Mouse (Mus musculus) kidney, postnatal 0 days (tissue): ENCODE data around the gene Iqcf5. TPM values are rescaled to one million over a fixed set of nuclear protein-coding genes. Genes with fewer than 3 reads are reported as not detected.

Experiments used
- ATAC-seq: fragments of 200-750 bp; cut with Nextera tagmentation; replicated peaks from 2 replicates; pipeline ENCODE4 v1.8.0; 2017; ENCODE audit warnings: low read depth, moderate number of reproducible peaks, moderate TSS enrichment, moderate library complexity; ENCODE audit not compliant: low FRiP score
- DNase-seq: peaks from one replicate; pipeline ENCODE4 v3.0.0-alpha.2; 2016; ENCODE audit warnings: low spot score
- H3K27ac ChIP-seq: fragments of 300-500 bp; sonication (generic); 2 replicates; pipeline ENCODE4 v1.5.1; 2014; ENCODE audit warnings: mild to moderate bottlenecking
- H3K27me3 ChIP-seq: fragments of 300-500 bp; sonication (generic); 2 replicates; pipeline ENCODE4 v1.6.1; 2014; ENCODE audit warnings: low read length, mixed read lengths; ENCODE audit not compliant: insufficient read depth
- H3K36me3 ChIP-seq: fragments of 300-500 bp; sonication (generic); 2 replicates; pipeline ENCODE4 v1.6.1; 2014; ENCODE audit warnings: low read length, mixed read lengths; ENCODE audit not compliant: insufficient read depth
- H3K4me1 ChIP-seq: fragments of 300-500 bp; sonication (generic); replicated peaks from 2 replicates; pipeline ENCODE4 v1.6.1; 2014; ENCODE audit warnings: antibody characterized with exemption, low read length, mixed read lengths; ENCODE audit not compliant: insufficient read depth
- H3K4me2 ChIP-seq: fragments of 300-500 bp; sonication (generic); 2 replicates; pipeline ENCODE4 v1.6.1; 2014; ENCODE audit warnings: mild to moderate bottlenecking, low read length, moderate library complexity, mixed read lengths
- H3K4me3 ChIP-seq: fragments of 300-500 bp; sonication (generic); replicated peaks from 2 replicates; pipeline ENCODE4 v1.5.1; 2014; ENCODE audit warnings: low read depth, low read length
- H3K9ac ChIP-seq: fragments of 300-500 bp; sonication (generic); 2 replicates; pipeline ENCODE4 v1.6.1; 2014; ENCODE audit warnings: low read depth, low read length
- H3K9me3 ChIP-seq: fragments of 300-500 bp; sonication (generic); replicated peaks from 2 replicates; pipeline ENCODE4 v1.6.1; 2016; ENCODE audit warnings: low read length, inconsistent platforms, mixed read lengths
- CTCF ChIP-seq: IDR thresholded peaks from 2 replicates; pipeline ENCODE4 v1.5.1; 2016; ENCODE audit warnings: antibody characterized with exemption, low read depth, mild to moderate bottlenecking, moderate library complexity
- WGBS: fragments of 180-500 bp; shearing (Covaris S2); extraction: QIAGEN DNeasy Blood & Tissue Kit; methylation state at CpG from one replicate; pipeline ENCODE4 v1.1.7; 2014; 5-methylcytosine and 5-hydroxymethylcytosine counted together
- polyA plus RNA-seq: library from polyadenylated mRNA; unstranded; fragments of >200 nt; fragmentation: Nextera tagmentation; extraction: Ambion mirVana; gene quantifications from 2 replicates; pipeline ENCODE4 v1.2.1, GENCODE M21; 2015

Iqcf5 gene
- polyA plus RNA-seq, 1 experiment from 2014 or later = not detected

- no peaks in the 10 kb centered on the region for H3K9me3 ChIP-seq
- H3K4me1 ChIP-seq = no peaks in the 10 kb centered on the region
- H3K9ac ChIP-seq = no peak overlapping the region
- no peak for ATAC-seq
- no peaks in the 10 kb centered on the region for H3K27me3 ChIP-seq
- TF ChIP-seq CTCF = no peak
- no peak overlapping the region for H3K27ac ChIP-seq
- no peak overlapping the region for H3K4me3 ChIP-seq
- DNase-seq = no peak
- H3K36me3 ChIP-seq = no peaks in the 10 kb centered on the region
- no peak overlapping the region for H3K4me2 ChIP-seq
- 75% methylated on average over 6 of the region's 6 CpGs for WGBS
These were observed 807 bp upstream of the Iqcf5 start for GRCm38 (mm10) chr9:106513566-106513965.

GRCm38 (mm10) chr9:106519433-106519832 lies 5.1 kb downstream of the Iqcf5 start:
- Histone ChIP-seq H3K4me3 (no peak overlapping the region), H3K36me3 (no peaks in the 10 kb centered on the region), H3K4me1 (no peaks in the 10 kb centered on the region), H3K9me3 (no peaks in the 10 kb centered on the region), H3K9ac (no peak overlapping the region), H3K27me3 (no peaks in the 10 kb centered on the region), H3K4me2 (no peak overlapping the region), H3K27ac (no peak overlapping the region)
- TF ChIP-seq CTCF = no peak
- 65% methylated on average over 2 of the region's 2 CpGs for WGBS
- ATAC-seq (no peak), DNase-seq (no peak)

GRCm38 (mm10) chr9:106519909-106520308 lies 5.5 kb downstream of the Iqcf5 start:
- TF ChIP-seq CTCF = no peak
- Histone ChIP-seq H3K9ac (no peak overlapping the region), H3K36me3 (no peaks in the 10 kb centered on the region), H3K4me3 (no peak overlapping the region), H3K4me2 (no peak overlapping the region), H3K27ac (no peak overlapping the region), H3K9me3 (no peaks in the 10 kb centered on the region), H3K4me1 (no peaks in the 10 kb centered on the region), H3K27me3 (no peaks in the 10 kb centered on the region)
- DNase-seq = no peak
- WGBS = 74% methylated on average over 8 of the region's 8 CpGs
- no peak for ATAC-seq

- peak; percentile 83 for TF ChIP-seq CTCF
- Histone ChIP-seq H3K27ac (no peak overlapping the region), H3K9ac (no peak overlapping the region), H3K4me1 (no peaks in the 10 kb centered on the region), H3K9me3 (no peaks in the 10 kb centered on the region), H3K27me3 (no peaks in the 10 kb centered on the region), H3K4me2 (no peak overlapping the region), H3K4me3 (no peak overlapping the region), H3K36me3 (no peaks in the 10 kb centered on the region)
- peak; percentile 31 for DNase-seq
- whole genome bisulfite sequencing = 34% methylated on average over 3 of the region's 3 CpGs
- ATAC-seq = no peak
These were observed 17.5 kb downstream of the Iqcf5 start for GRCm38 (mm10) chr9:106531833-106532232.

GRCm38 (mm10) chr9:106534296-106534695 lies 19.9 kb downstream of the Iqcf5 start:
- 93% methylated on average over 7 of the region's 7 CpGs for WGBS
- no peaks in the 10 kb centered on the region for H3K9me3 ChIP-seq

GRCm38 (mm10) chr9:106534975-106535374 lies 20.6 kb downstream of the Iqcf5 start:
- WGBS = 87% methylated on average over 11 of the region's 11 CpGs
- no peak overlapping the region for H3K4me2 ChIP-seq
- no peak for ATAC-seq
- no peak overlapping the region for H3K9ac ChIP-seq
- H3K36me3 ChIP-seq = no peaks in the 10 kb centered on the region
- H3K27me3 ChIP-seq = no peaks in the 10 kb centered on the region
- no peak overlapping the region for H3K27ac ChIP-seq
- H3K9me3 ChIP-seq = no peaks in the 10 kb centered on the region
- DNase-seq = no peak
- no peak for TF ChIP-seq CTCF
- H3K4me3 ChIP-seq = no peak overlapping the region
- no peaks in the 10 kb centered on the region for H3K4me1 ChIP-seq

More at GRCm38 (mm10) chr9:106534296-106534695, 19.9 kb downstream of the Iqcf5 start:
- no peak for ATAC-seq
- Histone ChIP-seq H3K4me1 (no peaks in the 10 kb centered on the region), H3K4me2 (no peak overlapping the region), H3K4me3 (no peak overlapping the region), H3K27me3 (no peaks in the 10 kb centered on the region), H3K27ac (no peak overlapping the region), H3K36me3 (no peaks in the 10 kb centered on the region), H3K9ac (no peak overlapping the region)
- no peak for TF ChIP-seq CTCF
- DNase-seq = no peak

- WGBS = 92% methylated on average over 5 of the region's 5 CpGs
- ATAC-seq = no peak
- H3K9me3 ChIP-seq = no peaks in the 10 kb centered on the region
These were observed 47.2 kb downstream of the Iqcf5 start, which contains the start of gene Iqcf3 for GRCm38 (mm10) chr9:106561531-106561930. Gene Iqcf3, minus strand, starts transcription at chr9:106561631.

More at GRCm38 (mm10) chr9:106561531-106561930, 47.2 kb downstream of the Iqcf5 start, which contains the start of gene Iqcf3:
- no peak for TF ChIP-seq CTCF
- Histone ChIP-seq H3K4me2 (no peak within 1 kb of the TSS), H3K9ac (no peak within 1 kb of the TSS), H3K27ac (no peak within 1 kb of the TSS), H3K4me1 (no peaks in the 10 kb centered on the region), H3K27me3 (no peaks in the 10 kb centered on the region), H3K4me3 (no peak within 1 kb of the TSS), H3K36me3 (no peaks in the 10 kb centered on the region)
- no peak for DNase-seq
